Mouse (Mus musculus) MEL (cell line): ENCODE measurements around the gene Btg2. TPM values are rescaled to one million over a fixed set of nuclear protein-coding genes. Genes with fewer than 3 reads are reported as not detected.

Source experiments
- DNase-seq: peaks from one replicate; pipeline ENCODE4 v3.0.0; 2011; ENCODE audit warnings: low read depth, low spot score
- H3K27ac ChIP-seq: 2 replicates; pipeline ENCODE4 v1.5.1; 2012; ENCODE audit warnings: low read depth, mild to moderate bottlenecking, control low read depth, low read length, moderate library complexity; ENCODE audit not compliant: control insufficient read depth
- H3K27me3 ChIP-seq, 2 experiments: fragments of 150-350 bp in 1 of 2; sonication (generic) in 1 of 2; 2 replicates each; pipeline ENCODE4 v1.6.1; 2012; ENCODE audit warnings: low read length in 2 of 2, mild to moderate bottlenecking in 2 of 2, improper control_type of control experiment in 1 of 2, moderate library complexity in 1 of 2; ENCODE audit not compliant: insufficient read depth in 2 of 2, control insufficient read depth in 1 of 2
- H3K36me3 ChIP-seq, 2 experiments: 2 replicates each; pipeline ENCODE4 v1.6.1; 2012 to 2014; ENCODE audit warnings: low read length in 2 of 2, improper control_type of control experiment in 1 of 2, inconsistent platforms in 1 of 2, mild to moderate bottlenecking in 1 of 2; ENCODE audit not compliant: insufficient read depth in 2 of 2, control insufficient read depth in 1 of 2
- H3K4me1 ChIP-seq, 2 experiments: fragments of 150-350 bp in 1 of 2; sonication (generic) in 1 of 2; 2 replicates each; pipeline ENCODE4 v1.6.1; 2012; ENCODE audit warnings: low read length in 2 of 2, improper control_type of control experiment in 1 of 2, mild to moderate bottlenecking in 1 of 2; ENCODE audit not compliant: insufficient read depth in 2 of 2, control insufficient read depth in 1 of 2
- H3K4me3 ChIP-seq, 2 experiments: fragments of 150-350 bp in 1 of 2; sonication (generic) in 1 of 2; 2 replicates each; pipeline ENCODE4 v1.5.1; 2012; ENCODE audit warnings: low read depth in 2 of 2, low read length in 2 of 2, mild to moderate bottlenecking in 2 of 2, moderate library complexity in 2 of 2, control low read depth in 1 of 2, improper control_type of control experiment in 1 of 2; ENCODE audit not compliant: control insufficient read depth in 1 of 2, insufficient read depth in 1 of 2
- H3K79me2 ChIP-seq: 2 replicates; pipeline ENCODE4 v1.6.1; 2012; ENCODE audit warnings: mild to moderate bottlenecking, low read length, moderate library complexity; ENCODE audit not compliant: control insufficient read depth, poor library complexity, insufficient read depth
- H3K9ac ChIP-seq: 2 replicates; pipeline ENCODE4 v1.6.1; 2012; ENCODE audit warnings: low read depth, mild to moderate bottlenecking, control low read depth, low read length, moderate library complexity; ENCODE audit not compliant: control insufficient read depth, poor library complexity, severe bottlenecking
- H3K9me3 ChIP-seq: fragments of 150-350 bp; sonication (generic); replicated peaks from 2 replicates; pipeline ENCODE4 v1.6.1; 2012; ENCODE audit warnings: mild to moderate bottlenecking, low read length, improper control_type of control experiment, moderate library complexity; ENCODE audit not compliant: insufficient read depth
- BHLHE40 ChIP-seq: IDR thresholded peaks from 2 replicates; pipeline ENCODE4 v1.6.1; 2012; ENCODE audit warnings: low read depth, mild to moderate bottlenecking, inconsistent platforms, low read length, improper control_type of control experiment, borderline replicate concordance
- CHD1 ChIP-seq: IDR thresholded peaks from 2 replicates; pipeline ENCODE4 v1.6.1; 2012; ENCODE audit warnings: low read depth, mild to moderate bottlenecking, inconsistent platforms, low read length, improper control_type of control experiment
- E2F4 ChIP-seq: IDR thresholded peaks from 2 replicates; pipeline ENCODE4 v1.6.1; 2011; ENCODE audit warnings: low read depth, low read length, improper control_type of control experiment, borderline replicate concordance
- EP300 ChIP-seq, 2 experiments: IDR thresholded peaks; 2 replicates each; pipeline ENCODE4 v1.6.1; 2011; ENCODE audit warnings: improper control_type of control experiment in 2 of 2, low read length in 2 of 2, low read depth in 1 of 2, mild to moderate bottlenecking in 1 of 2
- ETS1 ChIP-seq: IDR thresholded peaks from 2 replicates; pipeline ENCODE4 v1.6.1; 2012; ENCODE audit warnings: low read depth, mild to moderate bottlenecking, inconsistent platforms, low read length, improper control_type of control experiment, moderate library complexity
- GABPA ChIP-seq: IDR thresholded peaks from 2 replicates; pipeline ENCODE4 v1.6.1; 2012; ENCODE audit warnings: low read depth, mild to moderate bottlenecking, inconsistent platforms, low read length, improper control_type of control experiment, moderate library complexity
- GATA1 ChIP-seq: IDR thresholded peaks from 2 replicates; pipeline ENCODE4 v1.6.1; 2011; ENCODE audit warnings: low read depth, low read length, improper control_type of control experiment
- HCFC1 ChIP-seq: IDR thresholded peaks from 2 replicates; pipeline ENCODE4 v1.6.1; 2012; ENCODE audit warnings: low read depth, mild to moderate bottlenecking, inconsistent platforms, low read length, improper control_type of control experiment, moderate library complexity
- JUND ChIP-seq: IDR thresholded peaks from 2 replicates; pipeline ENCODE4 v1.6.1; 2011; ENCODE audit warnings: low read depth, mild to moderate bottlenecking, improper control_type of control experiment, low read length
- MAX ChIP-seq: IDR thresholded peaks from 2 replicates; pipeline ENCODE4 v1.6.1; 2011; ENCODE audit warnings: low read length, improper control_type of control experiment
- MAZ ChIP-seq: IDR thresholded peaks from 2 replicates; pipeline ENCODE4 v1.6.1; 2012; ENCODE audit warnings: low read depth, mild to moderate bottlenecking, inconsistent platforms, low read length, improper control_type of control experiment
- MXI1 ChIP-seq: IDR thresholded peaks from 2 replicates; pipeline ENCODE4 v1.6.1; 2011; ENCODE audit warnings: mild to moderate bottlenecking, low read depth, low read length, improper control_type of control experiment
- MYB ChIP-seq: IDR thresholded peaks from 2 replicates; pipeline ENCODE4 v1.6.1; 2011; ENCODE audit warnings: mild to moderate bottlenecking, low read depth, low read length, improper control_type of control experiment
- MYC ChIP-seq: IDR thresholded peaks from 2 replicates; pipeline ENCODE4 v1.6.1; 2011; ENCODE audit warnings: low read depth, mild to moderate bottlenecking, low read length, improper control_type of control experiment, moderate library complexity
- NELFE ChIP-seq: IDR thresholded peaks from 2 replicates; pipeline ENCODE4 v1.6.1; 2011; ENCODE audit warnings: low read depth, low read length, improper control_type of control experiment
- NRF1 ChIP-seq: IDR thresholded peaks from 2 replicates; pipeline ENCODE4 v1.6.1; 2014; ENCODE audit warnings: low read depth, mild to moderate bottlenecking, inconsistent platforms, low read length, improper control_type of control experiment, moderate library complexity; ENCODE audit not compliant: poor library complexity, insufficient read depth, severe bottlenecking
- POLR2A ChIP-seq, 2 experiments: IDR thresholded peaks; 2 replicates each; pipeline ENCODE4 v1.6.1; 2011 to 2012; ENCODE audit warnings: low read length in 2 of 2, mild to moderate bottlenecking in 2 of 2, control low read depth in 1 of 2, improper control_type of control experiment in 1 of 2, low read depth in 1 of 2, moderate library complexity in 1 of 2; ENCODE audit not compliant: control insufficient read depth in 1 of 2, insufficient read depth in 1 of 2, poor library complexity in 1 of 2
- POLR2AphosphoS2 ChIP-seq: IDR thresholded peaks from 2 replicates; pipeline ENCODE4 v1.6.1; 2011; ENCODE audit warnings: low read length, improper control_type of control experiment
- RAD21 ChIP-seq: IDR thresholded peaks from 2 replicates; pipeline ENCODE4 v1.6.1; 2011; ENCODE audit warnings: mild to moderate bottlenecking, low read depth, low read length, improper control_type of control experiment
- RCOR1 ChIP-seq: IDR thresholded peaks from 2 replicates; pipeline ENCODE4 v1.6.1; 2012; ENCODE audit warnings: low read depth, mild to moderate bottlenecking, inconsistent platforms, low read length, improper control_type of control experiment
- TAL1 ChIP-seq: IDR thresholded peaks from 2 replicates; pipeline ENCODE4 v1.6.1; 2012; ENCODE audit warnings: mild to moderate bottlenecking, inconsistent platforms, low read length, moderate library complexity, mixed read lengths
- TBP ChIP-seq: IDR thresholded peaks from 2 replicates; pipeline ENCODE4 v1.8.0; 2011; ENCODE audit warnings: low read depth, low read length, improper control_type of control experiment
- TCF12 ChIP-seq: IDR thresholded peaks from 2 replicates; pipeline ENCODE4 v1.6.1; 2014; ENCODE audit warnings: low read depth, mild to moderate bottlenecking, inconsistent platforms, low read length, improper control_type of control experiment, moderate library complexity
- UBTF ChIP-seq: IDR thresholded peaks from 2 replicates; pipeline ENCODE4 v1.6.1; 2012; ENCODE audit warnings: low read depth, mild to moderate bottlenecking, inconsistent platforms, low read length, improper control_type of control experiment, moderate library complexity, borderline replicate concordance; ENCODE audit not compliant: insufficient read depth
- ZC3H11A ChIP-seq: IDR thresholded peaks from 2 replicates; pipeline ENCODE4 v1.6.1; 2012; ENCODE audit warnings: low read depth, mild to moderate bottlenecking, inconsistent platforms, low read length, improper control_type of control experiment
- ZNF384 ChIP-seq: IDR thresholded peaks from 2 replicates; pipeline ENCODE4 v1.6.1; 2012; ENCODE audit warnings: low read depth, mild to moderate bottlenecking, inconsistent platforms, low read length, improper control_type of control experiment
- polyA plus RNA-seq, 2 experiments: library from polyadenylated mRNA; stranded (reverse) in 1 of 2; unstranded in 1 of 2; fragments of >175 nt in 1 of 2; fragments of >200 nt in 1 of 2; gene quantifications; 2 replicates each; pipeline versions ENCODE4 v1.2.1 to v1.2.4; 2012; ENCODE audit warnings: low replicate concordance in 2 of 2, low read depth in 1 of 2; ENCODE audit not compliant: insufficient read length in 2 of 2, insufficient read depth in 1 of 2, missing spikeins in 1 of 2
- total RNA-seq: library from RNA; depleted of rRNA; stranded (reverse); fragments of 300-350 nt; gene quantifications from 2 replicates; pipeline ENCODE4 v1.2.3, GENCODE M21; 2012

Gene Btg2
- total and polyA plus RNA-seq, 3 experiments, result 2.1 to 3.6 TPM; not detected in 1

- peaks cover 11 to 19% of the 10 kb centered on the region in 2 experiments for H3K4me1 ChIP-seq
- H3K36me3 ChIP-seq, result peaks cover 0 to 13% of the 10 kb centered on the region in 2 experiments; a peak in 2 of 4 replicates
- H3K27me3 ChIP-seq, result no peaks in the 10 kb centered on the region
Measured at GRCm38 (mm10) chr1:134057736-134058135, 21.2 kb downstream of the Btg2 start.

GRCm38 (mm10) chr1:134056285-134056684 is 22.6 kb downstream of the Btg2 start:
- Histone ChIP-seq H3K79me2 (no peaks in the 10 kb centered on the region; the same call in 1 of the 2 replicates), H3K36me3 (peaks cover 0 to 9% of the 10 kb centered on the region in 2 experiments; a peak in 2 of 4 replicates), H3K4me3 (no peak overlapping the region), H3K9me3 (no peaks in the 10 kb centered on the region), H3K27me3 (no peaks in the 10 kb centered on the region; a peak in 2 of 4 replicates), H3K4me1 (peaks cover 11 to 16% of the 10 kb centered on the region in 2 experiments), H3K9ac (no peak overlapping the region), H3K27ac (no peak overlapping the region)
- no peak for DNase-seq
- TF ChIP-seq ZC3H11A (no peak), MYB (no peak), MAZ (no peak), NRF1 (no peak), EP300 (IDR thresholded peaks at IDR 0.05; ENCODE audit: low read depth in 1 of 2, low read length in 2 of 2) (no peak), MAX (no peak), HCFC1 (no peak), MYC (no peak), RCOR1 (no peak), TCF12 (no peak), POLR2AphosphoS2 (no peak), JUND (no peak), ZNF384 (no peak), ETS1 (no peak), MXI1 (no peak), UBTF (no peak), TAL1 (no peak), RAD21 (no peak), TBP (no peak), GABPA (no peak)

More at GRCm38 (mm10) chr1:134057736-134058135, 21.2 kb downstream of the Btg2 start:
- no peaks in the 10 kb centered on the region for H3K9me3 ChIP-seq
- TF ChIP-seq MYB, result no peak
- TF ChIP-seq BHLHE40, result no peak
- no peak for TF ChIP-seq JUND
- TF ChIP-seq POLR2AphosphoS2, result no peak
- TF ChIP-seq HCFC1, result no peak
- TF ChIP-seq CHD1, result no peak
- no peak for TF ChIP-seq ZNF384
- no peak for TF ChIP-seq POLR2A (IDR thresholded peaks at IDR 0.05; ENCODE audit: control insufficient read depth in 1 of 2, insufficient read depth in 1 of 2, low read depth in 1 of 2, low read length in 2 of 2, poor library complexity in 1 of 2)
- TF ChIP-seq E2F4, result no peak
- no peak for TF ChIP-seq GATA1
- no peak for TF ChIP-seq TAL1
- TF ChIP-seq NELFE, result no peak
- no peak for TF ChIP-seq UBTF
- no peak overlapping the region for H3K27ac ChIP-seq
- no peak overlapping the region for H3K4me3 ChIP-seq
- H3K79me2 ChIP-seq, result no peaks in the 10 kb centered on the region; the same call in 1 of the 2 replicates
- DNase-seq, result no peak
- no peak overlapping the region for H3K9ac ChIP-seq
